Mouse (Mus musculus): ENCODE measurements around the gene Olfr692. TPM values are rescaled to one million over a fixed set of nuclear protein-coding genes. Genes with fewer than 3 reads are reported as not detected.
"Not testable (repeated sequence)": the region's sequence is repeated elsewhere in the genome, so short reads cannot be mapped to it uniquely, and the experiment has no call there.

Olfr692 gene
- not detected in 2 replicates for polyA plus RNA-seq (2012; rRNA removed)

DNA sequence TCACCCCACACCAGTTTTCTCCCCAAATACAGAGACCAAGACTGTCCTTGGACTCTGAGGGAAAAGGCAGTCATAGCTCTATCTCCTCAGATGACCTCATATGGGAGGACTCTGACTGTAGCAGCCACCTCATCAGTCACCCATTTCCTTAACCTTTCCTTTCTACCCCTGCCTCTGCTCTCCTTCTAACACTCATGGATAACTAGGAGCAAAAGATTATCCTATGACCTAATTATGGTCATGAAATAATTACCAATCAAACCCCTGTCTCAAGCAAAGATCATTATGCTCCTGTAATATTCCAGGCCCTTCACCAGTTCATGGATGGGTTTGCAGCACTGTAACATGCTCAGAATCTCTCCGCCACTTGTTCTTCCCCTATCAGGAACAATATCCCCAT lies at the start of gene Olfr692:
TSS of gene Olfr692 (plus strand) at position 301 of the 400 bp plus-strand sequence.
- no peaks in the 10 kb centered on the region for H3K27me3 ChIP-seq (ENCODE audit: control insufficient read depth, insufficient read depth, low read length)
- WGBS: 97% methylated on average over 1 of the region's 1 CpGs
- no peak within 1 kb of the TSS for H3K27ac ChIP-seq (ENCODE audit: insufficient read depth, low read depth, low read length)
- H3K4me3 ChIP-seq (ENCODE audit: low read depth, low read length): no peak within 1 kb of the TSS
- TF ChIP-seq CTCF (IDR thresholded peaks at IDR 0.05; ENCODE audit: extremely low read depth, insufficient read length, insufficient replicate concordance, low read depth, low read length) (no peak), POLR2A (IDR thresholded peaks at IDR 0.05; ENCODE audit: low read depth, low read length) (no peak)
- H3K36me3 ChIP-seq (ENCODE audit: control insufficient read depth, insufficient read depth, low read length): peaks cover 4% of the 10 kb centered on the region
- no peaks in the 10 kb centered on the region for H3K4me1 ChIP-seq (ENCODE audit: control insufficient read depth, insufficient read depth, insufficient read length, low read length)

DNA sequence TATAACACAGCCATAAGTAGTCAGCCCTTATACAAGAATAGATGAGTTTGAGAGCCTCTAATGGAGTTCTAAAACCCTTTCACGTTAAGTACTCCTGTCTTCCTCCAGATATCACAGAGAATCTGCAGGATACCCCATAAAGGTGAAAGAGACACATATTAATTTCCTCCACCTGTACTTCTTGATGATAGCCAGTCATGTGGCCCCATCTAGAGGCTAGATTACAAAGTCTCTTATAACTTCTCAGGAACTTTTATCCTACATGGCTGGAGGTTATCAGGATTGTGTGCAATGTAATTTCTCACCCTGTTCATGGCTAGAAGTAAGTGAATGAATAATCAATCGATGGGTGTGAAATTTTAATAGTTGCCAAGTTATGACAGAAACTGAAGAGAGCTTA lies 42.7 kb upstream of the Olfr692 start:
- Histone ChIP-seq H3K36me3 (ENCODE audit: control insufficient read depth, insufficient read depth, low read length) (no peaks in the 10 kb centered on the region), H3K27me3 (ENCODE audit: control insufficient read depth, insufficient read depth, low read length) (no peaks in the 10 kb centered on the region; the same call in 1 of the 2 replicates), H3K4me3 (ENCODE audit: low read depth, low read length) (no peak overlapping the region), H3K4me1 (ENCODE audit: control insufficient read depth, insufficient read depth, insufficient read length, low read length) (no peaks in the 10 kb centered on the region), H3K27ac (ENCODE audit: insufficient read depth, low read depth, low read length) (no peak overlapping the region)
- TF ChIP-seq CTCF (IDR thresholded peaks at IDR 0.05; ENCODE audit: extremely low read depth, insufficient read length, insufficient replicate concordance, low read depth, low read length): no peak
- no peak for TF ChIP-seq POLR2A (IDR thresholded peaks at IDR 0.05; ENCODE audit: low read depth, low read length)
- 70% methylated on average over 2 of the region's 2 CpGs for WGBS

DNA sequence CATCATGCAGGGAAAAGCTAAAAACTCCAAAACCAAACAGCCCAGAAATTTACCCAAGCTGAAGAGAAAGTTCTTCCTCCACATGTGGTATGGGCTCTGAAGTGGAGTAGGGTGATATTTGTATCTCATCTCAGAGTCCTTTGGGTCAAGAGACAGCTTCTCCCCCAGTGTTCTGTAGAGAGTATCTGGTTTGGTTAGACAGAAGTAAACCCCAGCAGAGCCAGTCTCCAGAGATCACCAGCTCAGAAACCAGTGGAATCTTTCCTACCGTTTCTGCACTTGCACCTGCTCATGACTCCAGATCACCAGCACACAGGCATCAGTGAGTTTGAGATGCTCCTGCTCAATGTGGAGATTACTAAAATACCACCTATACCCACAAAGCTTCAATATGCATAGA lies 34.0 kb upstream of the Olfr692 start, which contains the start of gene Olfr690:
TSS of gene Olfr690 (minus strand) at position 101 of the 400 bp plus-strand sequence.
- Histone ChIP-seq H3K36me3 (ENCODE audit: control insufficient read depth, insufficient read depth, low read length) (no peaks in the 10 kb centered on the region), H3K27me3 (ENCODE audit: control insufficient read depth, insufficient read depth, low read length) (no peaks in the 10 kb centered on the region), H3K4me3 (ENCODE audit: low read depth, low read length) (no peak within 1 kb of the TSS), H3K4me1 (ENCODE audit: control insufficient read depth, insufficient read depth, insufficient read length, low read length) (no peaks in the 10 kb centered on the region), H3K27ac (ENCODE audit: insufficient read depth, low read depth, low read length) (no peak within 1 kb of the TSS)
- 73% methylated on average over 1 of the region's 1 CpGs for WGBS
- TF ChIP-seq POLR2A (IDR thresholded peaks at IDR 0.05; ENCODE audit: low read depth, low read length) (no peak), CTCF (IDR thresholded peaks at IDR 0.05; ENCODE audit: extremely low read depth, insufficient read length, insufficient replicate concordance, low read depth, low read length) (no peak)

GRCm38 (mm10) chr7:105342170-105342569 lies 25.9 kb upstream of the Olfr692 start, which contains the start of gene Olfr691:
TSS of gene Olfr691 (minus strand) at chr7:105342270.
- H3K27ac ChIP-seq (ENCODE audit: insufficient read depth, low read depth, low read length): no peak within 1 kb of the TSS
- no peaks in the 10 kb centered on the region for H3K36me3 ChIP-seq (ENCODE audit: control insufficient read depth, insufficient read depth, low read length)
- H3K27me3 ChIP-seq (ENCODE audit: control insufficient read depth, insufficient read depth, low read length): no peaks in the 10 kb centered on the region
- H3K4me3 ChIP-seq (ENCODE audit: low read depth, low read length): no peak within 1 kb of the TSS
- no peaks in the 10 kb centered on the region for H3K4me1 ChIP-seq (ENCODE audit: control insufficient read depth, insufficient read depth, insufficient read length, low read length)
- TF ChIP-seq POLR2A (IDR thresholded peaks at IDR 0.05; ENCODE audit: low read depth, low read length) (no peak), CTCF (IDR thresholded peaks at IDR 0.05; ENCODE audit: extremely low read depth, insufficient read length, insufficient replicate concordance, low read depth, low read length) (no peak)
- WGBS: 43% methylated on average over 1 of the region's 1 CpGs

DNA sequence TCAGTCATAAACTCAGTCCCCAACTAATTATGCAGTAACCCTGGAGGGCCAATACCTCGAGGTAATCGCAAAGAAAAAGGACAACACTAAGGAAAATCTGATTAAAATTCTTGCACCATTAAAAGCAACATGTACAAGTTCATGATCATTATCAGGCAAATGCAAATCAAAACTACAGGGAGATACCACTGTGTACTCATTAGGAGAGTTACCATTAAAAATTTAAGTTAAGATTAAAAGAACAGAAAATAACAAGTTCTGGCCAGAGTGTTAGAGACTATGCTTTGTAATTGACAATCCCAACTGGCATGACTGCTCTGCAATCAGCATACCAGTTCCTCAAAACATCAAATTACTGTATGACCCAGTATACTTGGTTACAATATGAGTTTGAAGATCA lies 25.3 kb upstream of the Olfr692 start:
- H3K4me1 ChIP-seq (ENCODE audit: control insufficient read depth, insufficient read depth, insufficient read length, low read length): no peaks in the 10 kb centered on the region
- H3K4me3 ChIP-seq (ENCODE audit: low read depth, low read length): no peak overlapping the region
- H3K27me3 ChIP-seq (ENCODE audit: control insufficient read depth, insufficient read depth, low read length): no peaks in the 10 kb centered on the region
- no peaks in the 10 kb centered on the region for H3K36me3 ChIP-seq (ENCODE audit: control insufficient read depth, insufficient read depth, low read length)
- WGBS: 79% methylated on average over 2 of the region's 2 CpGs
- no peak overlapping the region for H3K27ac ChIP-seq (ENCODE audit: insufficient read depth, low read depth, low read length)
- TF ChIP-seq POLR2A (IDR thresholded peaks at IDR 0.05; ENCODE audit: low read depth, low read length): no peak
- no peak for TF ChIP-seq CTCF (IDR thresholded peaks at IDR 0.05; ENCODE audit: extremely low read depth, insufficient read length, insufficient replicate concordance, low read depth, low read length)

DNA sequence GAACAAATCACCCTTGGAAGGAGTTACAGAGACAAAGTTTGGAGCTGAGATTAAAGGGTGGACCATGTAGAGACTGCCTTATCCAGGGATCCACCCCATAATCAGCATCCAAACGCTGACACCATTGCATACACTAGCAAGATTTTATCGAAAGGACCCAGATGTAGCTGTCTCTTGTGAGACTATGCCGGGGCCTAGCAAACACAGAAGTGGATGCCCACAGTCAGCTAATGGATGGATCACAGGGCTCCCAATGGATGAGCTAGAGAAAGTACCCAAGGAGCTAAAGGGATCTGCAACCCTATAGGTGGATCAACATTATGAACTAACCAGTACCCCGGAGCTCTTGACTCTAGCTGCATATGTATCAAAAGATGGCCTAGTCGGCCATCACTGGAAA lies 12.0 kb upstream of the Olfr692 start:
- not testable (repeated sequence) for H3K27ac ChIP-seq (ENCODE audit: insufficient read depth, low read depth, low read length); H3K4me1 ChIP-seq (ENCODE audit: control insufficient read depth, insufficient read depth, insufficient read length, low read length); H3K4me3 ChIP-seq (ENCODE audit: low read depth, low read length); H3K27me3 ChIP-seq (ENCODE audit: control insufficient read depth, insufficient read depth, low read length); H3K36me3 ChIP-seq (ENCODE audit: control insufficient read depth, insufficient read depth, low read length)
- no CpG with 5 or more reads among the region's 5 CpGs for WGBS

DNA sequence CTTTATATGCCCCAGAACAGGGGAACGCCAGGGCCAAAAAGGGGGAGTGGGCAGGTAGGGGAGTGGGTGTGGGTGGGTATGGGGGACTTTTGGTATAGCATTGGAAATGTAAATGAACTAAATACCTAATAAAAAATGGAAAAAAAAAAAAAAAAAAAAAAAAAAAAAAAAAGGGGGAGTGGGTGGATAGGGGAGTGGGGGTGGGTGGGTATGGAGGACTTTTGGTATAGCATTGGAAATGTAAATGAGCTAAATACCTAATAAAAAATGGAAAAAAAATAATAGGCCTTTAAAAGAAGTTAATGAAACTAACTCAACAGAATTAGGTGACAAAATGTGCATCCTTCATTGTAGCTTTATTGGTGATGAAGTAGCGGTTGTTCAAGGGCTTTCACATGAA lies 11.5 kb upstream of the Olfr692 start:
- H3K4me1 ChIP-seq (ENCODE audit: control insufficient read depth, insufficient read depth, insufficient read length, low read length); H3K4me3 ChIP-seq (ENCODE audit: low read depth, low read length); H3K36me3 ChIP-seq (ENCODE audit: control insufficient read depth, insufficient read depth, low read length); H3K27ac ChIP-seq (ENCODE audit: insufficient read depth, low read depth, low read length); H3K27me3 ChIP-seq (ENCODE audit: control insufficient read depth, insufficient read depth, low read length): not testable (repeated sequence)
- WGBS: 90% methylated on average over 1 of the region's 2 CpGs

DNA sequence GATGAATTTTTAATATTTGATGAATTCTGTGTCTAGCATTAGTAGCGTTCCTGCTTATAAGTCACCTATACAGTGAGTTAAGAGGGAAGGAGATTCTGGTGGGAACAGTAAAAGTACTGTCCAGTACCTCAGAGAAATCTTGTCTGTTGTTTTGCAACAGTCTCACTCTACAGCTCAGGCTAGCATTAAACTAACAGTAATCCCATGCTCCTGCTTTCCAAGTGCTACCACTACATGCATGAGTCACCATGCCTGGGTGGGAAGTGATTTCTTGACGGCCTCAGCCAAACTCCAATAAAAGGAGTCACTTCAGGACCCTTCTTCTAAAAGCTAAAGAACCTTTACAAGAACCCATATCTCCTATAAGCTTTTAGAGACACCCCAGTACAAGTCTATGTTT lies 6.3 kb upstream of the Olfr692 start:
- Histone ChIP-seq H3K36me3 (ENCODE audit: control insufficient read depth, insufficient read depth, low read length) (no peaks in the 10 kb centered on the region), H3K4me3 (ENCODE audit: low read depth, low read length) (no peak overlapping the region), H3K27me3 (ENCODE audit: control insufficient read depth, insufficient read depth, low read length) (no peaks in the 10 kb centered on the region), H3K4me1 (ENCODE audit: control insufficient read depth, insufficient read depth, insufficient read length, low read length) (no peaks in the 10 kb centered on the region), H3K27ac (ENCODE audit: insufficient read depth, low read depth, low read length) (no peak overlapping the region)
- TF ChIP-seq POLR2A (IDR thresholded peaks at IDR 0.05; ENCODE audit: low read depth, low read length) (no peak), CTCF (IDR thresholded peaks at IDR 0.05; ENCODE audit: extremely low read depth, insufficient read length, insufficient replicate concordance, low read depth, low read length) (no peak)
- WGBS: 82% methylated on average over 2 of the region's 2 CpGs
